In the genomic region with DNA sequence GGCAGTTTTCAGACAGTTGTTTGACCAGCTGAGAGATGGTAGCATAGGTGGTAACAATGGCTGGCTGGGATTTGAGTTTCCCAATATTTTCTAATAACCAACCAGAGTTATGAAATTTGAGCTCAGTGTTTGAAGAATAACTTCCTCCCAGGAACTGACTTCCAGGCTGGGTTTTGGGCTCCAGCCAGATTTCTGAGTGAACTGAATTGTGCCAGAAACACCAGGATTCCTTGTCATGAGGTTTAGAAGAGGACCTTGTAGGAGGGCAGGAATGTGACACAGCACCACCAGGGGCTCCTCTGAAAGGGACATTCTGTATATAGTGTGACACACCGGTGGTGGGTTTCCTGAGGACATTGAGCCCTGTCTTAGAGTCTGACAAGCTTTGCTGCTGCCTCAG, we compare ENCODE assay signal across 12 mouse cellular contexts. TPM values are rescaled to one million over a fixed set of nuclear protein-coding genes. Genes with fewer than 3 reads are reported as not detected.
DNase-seq lines count a peak whose midpoint lies in the region; ATAC-seq and TF ChIP-seq lines count a peak whose summit lies in the region.
"Had no signal": no experiment of that assay in that cellular context is flagged by ENCODE, and none has a peak within 500 bp of the region (broad histone marks: within the 10 kb centered on the region; RNA-seq: fewer than 3 reads in every experiment).

No protein-coding gene starts in this region.

- WGBS in stomach, postnatal 0 days, result 55% methylated on average over 1 of the region's 1 CpGs

- H3K4me2 ChIP-seq in stomach, postnatal 0 days (replicated peaks; ENCODE audit: low read depth), result no peak overlapping the region
- H3K4me2 ChIP-seq: forebrain, embryonic 15.5 days; liver, embryonic 15.5 days had no signal

- H3K27me3 ChIP-seq in stomach, postnatal 0 days (ENCODE audit: control insufficient read depth, insufficient read depth, low read length), result no peaks in the 10 kb centered on the region
- H3K27me3 ChIP-seq: forebrain, embryonic 15.5 days; liver, embryonic 15.5 days had no signal

- no peak for TF ChIP-seq CTCF in stomach, postnatal 0 days (IDR thresholded peaks at IDR 0.05; ENCODE audit: low read depth)
- TF ChIP-seq CTCF in layer of hippocampus, adult 2 months (conservative IDR thresholded peaks at IDR 0.05), result no peak

- TF ChIP-seq EP300 in stomach, postnatal 0 days (optimal IDR thresholded peaks at IDR 0.05), result no peak

- H3K4me3 ChIP-seq in stomach, postnatal 0 days (ENCODE audit: low read depth, low read length), result no peak overlapping the region
- no peak overlapping the region for H3K4me3 ChIP-seq in layer of hippocampus, adult 2 months
- H3K4me3 ChIP-seq: forebrain, embryonic 15.5 days; liver, embryonic 15.5 days had no signal

- H3K4me1 ChIP-seq in stomach, postnatal 0 days (replicated peaks; ENCODE audit: control insufficient read depth, insufficient read depth), result no peaks in the 10 kb centered on the region
- H3K4me1 ChIP-seq: forebrain, embryonic 15.5 days; liver, embryonic 15.5 days had no signal

- peak; percentile 5 to 7 for DNase-seq in cerebellum, postnatal 14 days
- DNase-seq in ovary, postnatal 10 days (ENCODE audit: low spot score), result peak; percentile 10
- no peak for DNase-seq in ovary, adult 18-20 months (ENCODE audit: low spot score)
- peak; percentile 79 for DNase-seq in kidney, postnatal 10 days
- peak; percentile 29 for DNase-seq in stomach, postnatal 0 days (ENCODE audit: low spot score)
- DNase-seq in urinary bladder, postnatal 4 days (ENCODE audit: low spot score in 2 of 2), result no peak
- no peak for DNase-seq in layer of hippocampus, adult 2 months (ENCODE audit: low spot score in 2 of 2)
- DNase-seq: B cell, adult 2 months had no signal

- no peak overlapping the region for H3K9ac ChIP-seq in stomach, postnatal 0 days (ENCODE audit: low read length)
- H3K9ac ChIP-seq: forebrain, embryonic 15.5 days; liver, embryonic 15.5 days had no signal

- no peak overlapping the region for H3K27ac ChIP-seq in stomach, postnatal 0 days (replicated peaks)
- H3K27ac ChIP-seq in layer of hippocampus, adult 2 months, result no peak overlapping the region
- H3K27ac ChIP-seq: forebrain, embryonic 15.5 days; liver, embryonic 15.5 days had no signal

- H3K9me3 ChIP-seq in stomach, postnatal 0 days (ENCODE audit: control insufficient read depth, low read length), result no peaks in the 10 kb centered on the region
- H3K9me3 ChIP-seq: forebrain, embryonic 15.5 days; liver, embryonic 15.5 days had no signal

- ATAC-seq in cerebellum, adult (ENCODE audit: insufficient number of reproducible peaks, low FRiP score, low TSS enrichment), result no peak
- ATAC-seq in stomach, postnatal 0 days (ENCODE audit: low FRiP score, low TSS enrichment), result no peak
- ATAC-seq: forebrain, embryonic 15.5 days; inflammation-experienced regulatory T-cells, adult 6 months had no signal

- no peaks in the 10 kb centered on the region for H3K36me3 ChIP-seq in stomach, postnatal 0 days (ENCODE audit: control insufficient read depth, insufficient read depth, low read length)
- H3K36me3 ChIP-seq: forebrain, embryonic 15.5 days; liver, embryonic 15.5 days had no signal

RNA-seq across cellular contexts. Expression of a gene that starts 36.9 kb away (rescaled TPM):
- polyA plus RNA-seq in stomach, postnatal 0 days (2015; fragmentation: Nextera tagmentation; extraction: Ambion mirVana), result 7.3 TPM in 2 replicates
- total RNA-seq in layer of hippocampus, adult 2 months (2021), result 10 to 100 TPM in 1 of 2 experiments, 1 to 10 TPM in 1; 8.9 to 11.2 TPM

Comparison
In these comparisons a context has a peak if more than half of its experiments do, and no peak if none do; other contexts are left out.
1. DNase-seq: peak in cerebellum, postnatal 14 days (2 of 2), ovary, postnatal 10 days (single experiment), kidney, postnatal 10 days (single experiment) and stomach, postnatal 0 days (single experiment); none in ovary, adult 18-20 months (single experiment), urinary bladder, postnatal 4 days (0 of 2) and layer of hippocampus, adult 2 months (0 of 2).